Mouse (Mus musculus) liver, embryonic 15.5 days (tissue): ENCODE results near the gene Ccr7. TPM values are rescaled to one million over a fixed set of nuclear protein-coding genes. Genes with fewer than 3 reads are reported as not detected.

Experiments
- ATAC-seq: fragments of 200-750 bp; cut with Nextera tagmentation; 2 replicates; pipeline ENCODE4 v1.8.0; 2017; ENCODE audit warnings: moderate number of reproducible peaks, mild to moderate bottlenecking, moderate library complexity; ENCODE audit not compliant: insufficient read depth
- H3K27ac ChIP-seq: fragments of 300-500 bp; sonication (generic); replicated peaks from 2 replicates; pipeline ENCODE4 v1.5.1; 2015; ENCODE audit warnings: mild to moderate bottlenecking, inconsistent platforms
- H3K27me3 ChIP-seq: fragments of 300-500 bp; sonication (generic); 2 replicates; pipeline ENCODE4 v1.6.1; 2015; ENCODE audit warnings: mild to moderate bottlenecking, inconsistent platforms
- H3K36me3 ChIP-seq: fragments of 300-500 bp; sonication (generic); replicated peaks from 2 replicates; pipeline ENCODE4 v1.6.1; 2015; ENCODE audit warnings: moderate library complexity, mild to moderate bottlenecking, inconsistent platforms
- H3K4me1 ChIP-seq: fragments of 300-500 bp; sonication (generic); replicated peaks from 2 replicates; pipeline ENCODE4 v1.6.1; 2015; ENCODE audit warnings: inconsistent platforms
- H3K4me2 ChIP-seq: fragments of 300-500 bp; sonication (generic); 2 replicates; pipeline ENCODE4 v1.6.1; 2015; ENCODE audit warnings: moderate library complexity, mild to moderate bottlenecking, inconsistent platforms
- H3K4me3 ChIP-seq: fragments of 300-500 bp; sonication (generic); replicated peaks from 2 replicates; pipeline ENCODE4 v1.5.1; 2015; ENCODE audit warnings: mild to moderate bottlenecking, inconsistent platforms
- H3K9ac ChIP-seq: fragments of 300-500 bp; sonication (generic); 2 replicates; pipeline ENCODE4 v1.6.1; 2015; ENCODE audit warnings: moderate library complexity, mild to moderate bottlenecking, inconsistent platforms
- H3K9me3 ChIP-seq: fragments of 300-500 bp; sonication (generic); replicated peaks from 2 replicates; pipeline ENCODE4 v1.6.1; 2016; ENCODE audit warnings: inconsistent platforms
- WGBS: fragments of 180-500 bp; shearing (Covaris S2); methylation state at CpG from one replicate; pipeline ENCODE4 v1.1.7; 2015; ENCODE audit warnings: mixed read lengths; ENCODE audit not compliant: insufficient replicate concordance; 5-methylcytosine and 5-hydroxymethylcytosine counted together
- polyA plus RNA-seq: library from polyadenylated mRNA; unstranded; fragments of >200 nt; fragmentation: Nextera tagmentation; extraction: Ambion mirVana; gene quantifications from 2 replicates; pipeline ENCODE4 v1.2.1, GENCODE M21; 2015

The Ccr7 gene
- polyA plus RNA-seq = 0.15 and 0.31 TPM in 2 replicates

DNA sequence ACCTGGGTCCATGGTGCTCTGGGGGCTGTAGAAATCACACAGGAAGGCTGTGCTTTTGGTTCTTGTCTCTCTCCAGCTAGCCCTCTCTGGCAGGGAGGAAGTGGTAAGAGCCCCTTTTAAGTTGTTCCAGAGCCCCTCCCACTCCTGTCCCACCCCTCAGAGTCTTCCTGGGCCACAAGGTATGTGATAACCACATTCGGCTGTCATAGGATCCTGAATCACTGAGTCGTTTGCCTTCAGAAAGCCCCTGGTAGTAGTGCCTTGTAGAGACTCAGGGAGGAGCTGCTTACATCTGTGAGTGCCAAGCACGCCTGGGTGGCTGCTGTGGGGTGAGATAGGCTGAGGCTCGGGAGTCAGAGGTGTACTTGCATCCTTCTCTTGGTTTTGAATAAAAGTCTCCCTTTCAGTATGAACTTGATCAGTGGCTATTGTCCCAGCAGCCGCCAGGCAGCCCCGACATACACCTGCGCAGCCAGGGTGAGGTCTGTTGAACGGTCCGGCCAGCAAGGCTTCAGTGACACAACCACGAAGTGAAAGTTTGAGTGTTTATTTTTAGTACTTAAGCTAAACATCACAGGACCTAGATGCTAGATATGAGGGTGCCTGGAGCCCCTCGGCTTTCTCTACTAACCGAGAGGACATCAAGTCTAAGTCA lies at the start of gene Ccr7:
Gene Ccr7 (minus strand): TSS at position 91 of the 655 bp plus-strand sequence.
- WGBS = 38% methylated on average over 12 of the region's 12 CpGs
- Histone ChIP-seq H3K27ac (no peak within 1 kb of the TSS), H3K9ac (no peak within 1 kb of the TSS), H3K4me3 (no peak within 1 kb of the TSS), H3K9me3 (no peaks in the 10 kb centered on the region), H3K4me2 (no peak within 1 kb of the TSS), H3K4me1 (no peaks in the 10 kb centered on the region), H3K27me3 (peaks cover 10% of the 10 kb centered on the region; the same call in 1 of the 2 replicates), H3K36me3 (no peaks in the 10 kb centered on the region)
- no peak for ATAC-seq

DNA sequence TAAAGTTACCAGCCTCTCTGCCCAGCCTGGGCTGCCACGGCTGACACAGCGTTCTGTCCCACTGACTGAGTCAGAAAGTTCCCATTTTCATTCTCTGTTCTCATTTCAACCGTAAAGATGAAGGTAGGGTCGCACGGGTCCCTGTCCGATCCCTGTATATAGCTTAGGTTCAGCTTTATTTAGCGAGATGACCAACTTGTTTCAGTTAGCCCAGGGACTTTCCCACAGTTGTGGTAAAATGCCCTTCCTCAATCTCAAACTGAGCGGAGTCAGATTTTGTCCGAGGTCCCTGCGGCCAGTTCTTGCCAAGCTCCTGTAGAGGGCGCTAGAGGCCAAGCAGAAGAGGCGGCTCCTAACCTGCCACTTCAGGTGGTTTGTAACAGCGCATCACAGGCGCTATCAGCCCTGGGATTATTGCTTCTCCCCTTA lies 34.3 kb upstream of the Ccr7 start:
- Histone ChIP-seq H3K4me3 (no peak overlapping the region), H3K4me2 (peak overlapping the region; percentile 13; the same call in 1 of the 2 replicates), H3K9me3 (no peaks in the 10 kb centered on the region), H3K9ac (no peak overlapping the region), H3K27me3 (peaks cover 17% of the 10 kb centered on the region; the same call in 1 of the 2 replicates), H3K4me1 (no peaks in the 10 kb centered on the region; the same call in 1 of the 2 replicates), H3K36me3 (no peaks in the 10 kb centered on the region), H3K27ac (no peak overlapping the region)
- ATAC-seq = no peak
- WGBS = 12% methylated on average over 14 of the region's 14 CpGs

DNA sequence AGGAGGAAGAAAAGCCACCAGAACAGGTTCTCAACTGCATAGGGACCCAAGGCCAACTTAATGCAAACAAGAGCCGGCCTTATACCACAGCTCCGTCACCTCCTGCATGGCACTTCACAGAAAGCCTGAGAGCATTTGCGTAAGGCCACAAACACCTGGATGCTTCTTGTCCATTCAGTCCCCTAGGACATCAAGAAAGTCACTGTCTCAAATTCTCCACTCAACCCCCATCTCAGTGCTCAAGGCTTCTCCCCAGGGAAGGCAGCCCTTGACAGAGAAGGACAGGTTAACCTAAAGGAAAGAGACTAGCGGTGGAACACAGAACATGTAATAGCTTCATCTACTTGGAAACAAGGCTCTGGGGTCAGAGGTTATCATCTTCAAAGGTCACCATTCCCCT lies 32.5 kb upstream of the Ccr7 start:
- no peaks in the 10 kb centered on the region; the same call in 1 of the 2 replicates for H3K4me1 ChIP-seq

DNA sequence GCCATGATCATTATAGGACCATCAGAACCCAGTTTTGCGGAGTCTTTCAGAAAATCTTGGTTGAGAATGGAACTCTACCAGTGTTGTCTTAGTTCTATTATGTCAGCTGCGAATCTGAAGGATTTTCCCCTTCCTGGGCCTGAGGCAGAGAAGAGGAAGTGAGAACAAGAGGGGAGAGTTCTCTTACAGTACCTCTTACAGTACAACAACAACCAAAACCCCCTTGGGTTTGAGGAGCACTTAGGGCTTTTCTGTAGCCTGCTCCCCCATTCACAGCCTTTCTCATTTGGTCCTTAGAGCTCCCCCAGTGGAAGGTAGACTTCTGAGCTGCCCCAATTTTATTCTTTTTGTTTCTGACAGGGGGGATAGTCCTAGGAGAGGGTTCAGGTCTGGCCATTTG lies 32.0 kb upstream of the Ccr7 start:
- Histone ChIP-seq H3K27ac (no peak overlapping the region), H3K9ac (no peak overlapping the region), H3K4me2 (no peak overlapping the region), H3K9me3 (no peaks in the 10 kb centered on the region), H3K4me1 (no peaks in the 10 kb centered on the region; the same call in 1 of the 2 replicates), H3K4me3 (no peak overlapping the region), H3K36me3 (no peaks in the 10 kb centered on the region), H3K27me3 (peaks cover 21% of the 10 kb centered on the region; the same call in 1 of the 2 replicates)
- ATAC-seq = no peak
- 55% methylated on average over 2 of the region's 2 CpGs for WGBS

More for the DNA sequence above, 32.5 kb upstream of the Ccr7 start:
- no peak overlapping the region for H3K4me2 ChIP-seq
- H3K4me3 ChIP-seq = no peak overlapping the region
- no peak for ATAC-seq
- H3K9ac ChIP-seq = no peak overlapping the region
- H3K27ac ChIP-seq = no peak overlapping the region
- H3K27me3 ChIP-seq = peaks cover 21% of the 10 kb centered on the region; the same call in 1 of the 2 replicates
- no peaks in the 10 kb centered on the region for H3K36me3 ChIP-seq
- H3K9me3 ChIP-seq = no peaks in the 10 kb centered on the region
- 73% methylated on average over 4 of the region's 4 CpGs for WGBS

DNA sequence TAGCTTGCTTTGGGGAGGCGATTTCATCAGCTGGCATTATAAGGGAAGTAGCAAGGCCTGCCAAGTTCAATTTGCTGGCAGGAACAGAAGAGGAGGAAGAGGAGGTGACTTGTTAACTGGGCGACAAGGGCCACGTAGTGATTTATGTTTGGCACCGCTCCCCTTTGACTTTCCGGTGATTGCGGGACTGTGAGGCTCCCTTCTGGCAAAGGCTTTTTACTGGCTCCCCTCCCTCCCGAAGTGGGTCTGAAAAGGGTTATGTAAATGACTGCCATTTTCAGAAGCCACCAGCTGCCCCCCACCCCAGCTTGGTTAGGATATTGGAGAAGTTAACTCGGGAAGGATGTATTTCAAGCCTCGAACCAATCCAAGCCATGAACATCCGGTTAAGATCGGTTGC lies 27.7 kb upstream of the Ccr7 start:
- H3K36me3 ChIP-seq = no peaks in the 10 kb centered on the region
- ATAC-seq = no peak
- 0 out of 2 replicates have a peak, but pooled peaks cover 4% of the 10 kb centered on the region for H3K27me3 ChIP-seq
- H3K4me2 ChIP-seq = no peak overlapping the region
- no peak overlapping the region for H3K9ac ChIP-seq
- H3K9me3 ChIP-seq = no peaks in the 10 kb centered on the region
- H3K4me3 ChIP-seq = no peak overlapping the region
- WGBS = 17% methylated on average over 11 of the region's 11 CpGs
- no peak overlapping the region for H3K27ac ChIP-seq
- H3K4me1 ChIP-seq = no peaks in the 10 kb centered on the region; the same call in 1 of the 2 replicates

DNA sequence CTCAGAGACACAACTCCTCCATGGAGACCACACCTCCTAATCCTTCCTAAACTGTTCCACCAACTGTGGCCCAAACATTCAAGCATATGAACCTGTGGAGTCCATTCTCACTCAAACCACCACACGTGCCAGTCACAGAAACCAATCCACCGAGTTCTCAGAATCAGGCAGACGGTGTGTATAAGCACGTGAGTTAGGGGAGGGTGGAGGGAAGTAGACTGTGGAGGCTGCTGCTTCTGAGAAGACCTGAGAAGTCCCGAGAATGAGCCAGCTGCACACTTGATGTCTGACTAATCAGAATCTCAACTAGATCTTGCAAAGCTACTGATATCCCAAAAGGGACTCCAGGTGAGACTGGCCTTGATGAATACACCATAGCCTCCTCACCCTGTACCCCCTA lies 25.2 kb upstream of the Ccr7 start:
- Histone ChIP-seq H3K9ac (no peak overlapping the region), H3K27ac (no peak overlapping the region), H3K9me3 (no peaks in the 10 kb centered on the region), H3K4me2 (no peak overlapping the region), H3K36me3 (no peaks in the 10 kb centered on the region), H3K4me3 (no peak overlapping the region), H3K27me3 (0 out of 2 replicates have a peak, but pooled peaks cover 4% of the 10 kb centered on the region), H3K4me1 (no peaks in the 10 kb centered on the region)
- 60% methylated on average over 5 of the region's 5 CpGs for WGBS
- no peak for ATAC-seq

DNA sequence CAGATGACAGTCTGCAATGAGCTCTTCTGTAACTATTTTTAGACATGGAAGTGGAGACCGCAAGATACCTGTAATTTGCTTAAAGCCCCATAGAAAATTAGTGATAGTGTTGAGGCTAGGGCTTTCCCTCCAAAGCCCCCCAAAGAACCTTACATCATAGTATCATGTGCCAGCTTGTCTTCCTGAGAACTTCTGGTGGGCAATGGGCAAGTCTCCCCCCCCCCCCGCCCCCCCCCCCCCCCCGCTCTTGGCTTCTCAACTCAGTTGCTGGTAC lies 23.0 kb upstream of the Ccr7 start:
- Histone ChIP-seq H3K27ac (no peak overlapping the region), H3K4me3 (no peak overlapping the region), H3K9me3 (no peaks in the 10 kb centered on the region), H3K4me2 (no peak overlapping the region), H3K9ac (no peak overlapping the region), H3K36me3 (no peaks in the 10 kb centered on the region), H3K4me1 (no peaks in the 10 kb centered on the region), H3K27me3 (0 out of 2 replicates have a peak, but pooled peaks cover 4% of the 10 kb centered on the region)
- 40% methylated on average over 2 of the region's 3 CpGs for WGBS
- no peak for ATAC-seq

DNA sequence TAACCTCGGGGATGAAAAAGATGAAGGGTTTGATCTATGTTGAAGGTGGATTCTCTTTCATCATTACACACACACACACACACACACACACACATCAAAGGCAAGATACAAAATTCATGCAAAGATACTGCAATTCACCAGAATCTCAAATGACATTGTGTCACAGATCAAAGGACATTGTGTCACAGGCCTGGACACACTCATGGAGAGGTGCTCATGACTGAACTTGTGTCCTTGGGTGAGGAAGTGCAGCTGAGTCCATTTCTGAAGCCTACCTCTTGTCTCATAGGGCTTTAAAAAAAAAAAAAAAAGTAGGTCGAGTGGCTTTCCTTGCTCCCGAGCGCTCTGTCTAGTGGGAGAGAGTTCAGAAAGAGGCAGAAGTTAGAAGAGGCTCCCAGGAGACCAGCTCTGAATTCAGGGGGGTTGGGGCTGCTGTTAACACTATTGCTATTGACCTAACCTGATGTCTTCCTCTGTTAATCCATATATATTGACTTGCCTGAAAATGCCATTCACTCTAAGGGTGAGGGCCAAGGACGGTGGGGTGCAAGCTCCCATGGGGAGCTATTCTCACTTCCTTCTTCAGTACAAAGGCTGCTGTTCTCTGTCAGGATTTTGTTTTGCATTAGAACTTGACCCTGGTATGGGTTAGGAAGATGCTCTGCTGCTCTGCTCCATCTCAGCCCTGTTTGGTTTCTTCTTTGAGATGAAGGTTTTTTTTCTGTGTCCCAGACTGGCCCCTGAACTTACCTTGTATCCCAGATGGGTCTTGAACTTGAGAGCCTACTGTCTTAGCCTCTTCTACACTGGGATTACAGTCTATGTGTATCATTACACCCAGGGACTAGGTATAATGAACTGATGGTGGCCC lies 22.4 kb upstream of the Ccr7 start:
- Histone ChIP-seq H3K4me3 (no peak overlapping the region), H3K9ac (no peak overlapping the region), H3K27ac (no peak overlapping the region), H3K4me1 (no peaks in the 10 kb centered on the region), H3K36me3 (no peaks in the 10 kb centered on the region), H3K9me3 (no peaks in the 10 kb centered on the region), H3K27me3 (no peaks in the 10 kb centered on the region), H3K4me2 (no peak overlapping the region)
- WGBS = 51% methylated on average over 5 of the region's 5 CpGs
- no peak for ATAC-seq

DNA sequence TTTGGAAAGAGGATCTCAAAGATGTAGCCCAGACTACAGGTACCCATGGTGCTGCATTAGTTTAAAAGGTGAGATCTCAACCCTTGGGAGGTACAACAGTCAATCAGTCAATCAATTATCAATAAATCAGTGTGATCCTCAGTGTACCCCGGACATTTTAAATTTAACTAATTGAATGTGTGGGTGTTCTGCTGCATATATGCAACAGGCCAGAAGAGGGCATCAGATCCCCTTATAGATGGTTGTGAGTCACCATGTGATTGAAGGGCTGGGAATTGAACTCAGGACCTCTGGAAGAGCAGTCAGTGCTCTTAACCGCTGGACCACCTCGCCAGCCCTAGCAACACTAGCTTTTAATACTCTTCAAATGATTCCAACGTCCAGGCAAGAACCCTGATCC lies 17.1 kb upstream of the Ccr7 start:
- H3K4me3 ChIP-seq = no peak overlapping the region
- no peak overlapping the region for H3K27ac ChIP-seq
- H3K4me1 ChIP-seq = no peaks in the 10 kb centered on the region
- no peak for ATAC-seq
- H3K9me3 ChIP-seq = no peaks in the 10 kb centered on the region
- H3K36me3 ChIP-seq = no peaks in the 10 kb centered on the region
- 56% methylated on average over 4 of the region's 4 CpGs for WGBS
- no peak overlapping the region for H3K4me2 ChIP-seq
- H3K9ac ChIP-seq = no peak overlapping the region
- H3K27me3 ChIP-seq = no peaks in the 10 kb centered on the region

DNA sequence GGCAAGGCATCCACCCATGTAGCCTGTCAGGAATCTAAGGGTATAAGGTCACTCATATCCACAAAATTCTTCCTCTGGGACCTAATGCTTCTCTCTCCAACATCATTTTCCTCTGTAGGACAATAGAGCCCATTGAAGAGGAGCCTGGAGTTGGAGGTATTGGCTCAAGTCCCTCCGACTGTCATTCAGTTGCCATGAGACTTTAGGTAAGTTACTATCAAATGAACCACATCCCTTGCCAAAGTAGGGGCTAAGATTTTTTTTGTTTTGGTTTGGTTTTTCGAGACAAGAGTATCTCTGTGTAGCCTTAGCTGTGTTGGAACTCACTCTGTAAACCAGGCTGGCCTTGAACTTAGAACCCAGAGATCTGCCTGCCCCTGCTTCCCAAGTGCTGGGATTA lies 16.6 kb upstream of the Ccr7 start:
- 51% methylated on average over 2 of the region's 2 CpGs for WGBS
- Histone ChIP-seq H3K36me3 (no peaks in the 10 kb centered on the region), H3K4me2 (no peak overlapping the region), H3K27ac (no peak overlapping the region), H3K9me3 (no peaks in the 10 kb centered on the region), H3K9ac (no peak overlapping the region), H3K27me3 (no peaks in the 10 kb centered on the region), H3K4me1 (no peaks in the 10 kb centered on the region), H3K4me3 (no peak overlapping the region)
- ATAC-seq = no peak

DNA sequence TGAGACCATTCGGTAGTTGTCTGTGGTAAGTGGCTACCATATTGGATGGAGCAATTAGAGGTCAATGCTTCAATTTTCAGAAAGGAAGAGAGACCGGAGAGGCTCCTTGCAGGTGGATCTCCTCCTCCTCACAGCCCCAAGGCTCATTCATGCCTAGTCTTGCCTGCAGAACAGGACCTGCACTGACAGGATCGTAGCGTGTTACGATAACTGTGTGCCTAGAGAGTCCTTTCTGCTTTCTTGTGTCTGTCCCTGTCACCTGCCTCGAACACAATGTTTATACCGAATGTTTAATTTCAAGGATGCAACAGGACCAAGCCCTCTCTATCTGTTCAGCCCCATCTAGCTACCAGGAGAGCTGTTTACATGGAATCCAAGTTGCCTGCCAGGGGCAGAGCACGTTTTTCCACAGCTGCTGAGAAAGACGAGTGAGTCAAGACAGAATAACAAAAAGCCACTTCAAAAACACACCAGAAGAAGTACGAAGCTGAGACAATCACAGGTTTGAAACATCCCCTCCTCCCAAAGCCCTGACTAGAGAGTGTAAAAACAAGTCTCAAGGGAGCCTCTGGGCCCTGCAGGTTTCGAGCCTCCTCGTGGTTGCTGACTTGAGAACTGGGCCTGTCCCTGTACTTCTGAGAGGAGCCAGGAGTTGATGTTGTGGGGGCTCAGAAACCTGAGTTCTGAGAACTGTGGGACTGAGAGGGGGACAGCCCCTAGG lies 15.8 kb upstream of the Ccr7 start:
- Histone ChIP-seq H3K27ac (no peak overlapping the region), H3K9me3 (no peaks in the 10 kb centered on the region), H3K4me2 (no peak overlapping the region), H3K27me3 (no peaks in the 10 kb centered on the region), H3K36me3 (no peaks in the 10 kb centered on the region), H3K4me1 (no peaks in the 10 kb centered on the region), H3K9ac (no peak overlapping the region), H3K4me3 (no peak overlapping the region)
- WGBS = 62% methylated on average over 12 of the region's 12 CpGs
- ATAC-seq = no peak
